Mouse (Mus musculus) kidney, postnatal 10 days (tissue): ENCODE results near the gene Cep295nl.

Experiments used
- DNase-seq: peaks from one replicate; pipeline ENCODE4 v3.0.0; 2021; ENCODE audit warnings: mixed read lengths

Cep295nl gene

DNA sequence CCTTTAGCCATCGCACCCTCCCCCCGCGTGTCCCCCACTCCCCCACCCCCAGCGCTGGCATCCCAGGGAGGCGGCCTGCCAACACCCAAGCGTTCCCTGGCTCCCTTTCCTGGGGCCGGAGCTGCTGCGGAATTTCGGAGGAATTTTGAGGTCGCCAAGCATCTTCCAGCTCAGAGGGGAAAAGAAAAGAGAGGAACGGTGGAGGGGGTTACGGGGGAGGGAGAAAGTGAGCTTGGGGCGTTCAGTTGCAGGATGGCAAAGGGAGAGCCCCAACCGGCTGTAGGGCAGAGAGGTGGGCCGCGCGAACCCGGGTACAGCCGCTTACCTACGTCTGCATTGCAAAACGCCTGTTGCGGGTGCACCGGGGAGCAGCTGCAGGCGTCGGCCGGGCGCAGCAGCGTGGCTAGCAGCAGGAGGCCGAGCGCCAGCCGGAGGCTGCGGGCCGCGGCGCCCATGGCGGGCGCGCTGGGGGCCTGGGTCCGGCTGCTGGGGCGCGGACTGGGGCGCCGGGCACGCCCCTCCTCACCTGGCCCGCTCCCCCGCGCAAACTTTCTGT is 12.4 kb upstream of the Cep295nl start:
- peak; percentile 57 for DNase-seq

DNA sequence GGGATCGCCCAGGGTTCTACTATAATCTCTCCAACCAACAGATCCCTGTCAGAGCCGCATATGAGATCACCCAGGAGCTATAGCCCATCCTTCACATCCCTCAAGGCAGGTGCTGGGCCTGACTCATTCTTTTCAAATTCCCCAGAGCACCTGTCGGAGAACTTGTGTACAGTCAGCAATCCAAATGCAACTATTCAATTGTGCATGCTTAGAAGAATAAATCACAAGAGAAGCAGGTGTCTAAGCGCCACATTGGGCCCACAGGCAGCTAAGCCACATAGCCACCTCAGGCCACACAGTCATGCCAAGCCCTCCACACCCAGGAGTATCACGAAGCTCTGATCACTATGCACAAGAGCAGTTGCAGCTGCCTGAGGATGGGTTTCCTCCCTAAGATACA is 7.2 kb upstream of the Cep295nl start:
- DNase-seq, result no peak

DNA sequence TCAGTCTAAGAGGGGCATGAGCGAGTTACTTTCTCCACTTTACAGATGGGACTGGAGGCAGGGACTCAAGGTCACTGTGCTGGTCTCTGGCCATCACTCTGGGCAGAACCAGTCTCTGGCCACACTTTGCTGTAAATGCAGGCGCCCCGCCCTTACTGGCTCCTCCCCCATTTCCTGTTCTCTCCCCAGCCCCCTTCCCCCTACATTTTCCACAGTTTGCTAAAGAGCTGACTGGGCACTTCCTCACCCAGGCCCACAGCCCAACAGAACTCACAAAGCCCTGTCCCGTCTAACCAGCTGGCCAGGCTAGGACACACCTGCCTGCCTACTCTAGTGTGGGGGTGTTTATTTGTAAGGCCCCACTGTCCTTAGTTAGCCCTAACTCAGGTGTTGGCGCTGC is 6.6 kb upstream of the Cep295nl start:
- DNase-seq, result peak; percentile 83

DNA sequence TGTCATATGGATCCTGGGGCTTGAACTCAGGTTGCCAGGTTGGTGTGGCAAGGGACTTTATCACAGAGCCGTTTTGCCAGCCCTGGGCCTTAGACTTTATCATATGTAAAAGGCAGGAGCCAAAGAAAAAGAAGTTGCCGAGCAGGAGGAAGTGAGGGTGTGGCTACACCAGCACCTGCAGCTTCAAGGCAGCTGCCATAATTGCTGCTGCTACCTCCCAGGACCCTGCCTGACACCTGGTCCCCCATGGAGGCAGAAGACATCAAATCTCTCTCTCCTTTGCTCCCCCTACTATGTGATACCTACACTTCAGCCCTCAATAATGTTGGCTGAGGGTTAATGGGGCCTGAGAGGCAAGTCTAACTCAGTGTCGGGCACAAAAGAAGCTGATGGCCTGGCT is 6.1 kb upstream of the Cep295nl start:
- DNase-seq, result no peak

DNA sequence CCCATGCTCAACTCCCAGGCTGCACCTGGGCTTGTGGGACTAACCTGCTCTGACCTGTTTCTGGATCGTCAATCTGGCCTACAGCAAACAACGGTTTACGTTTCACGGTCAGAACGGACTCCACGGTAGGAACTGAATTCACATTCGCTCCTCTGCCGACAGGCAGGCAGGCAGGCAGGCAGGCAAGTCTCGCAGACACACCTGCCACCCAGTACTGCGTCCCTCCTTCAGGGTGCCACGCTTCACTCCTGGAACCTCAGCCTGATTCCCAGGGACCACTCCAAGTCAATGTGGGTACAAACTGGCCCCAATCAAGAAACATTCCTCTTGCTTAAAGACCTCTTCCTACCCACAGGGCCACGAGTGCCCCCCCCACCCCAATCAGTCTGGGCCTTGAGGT is 5.6 kb upstream of the Cep295nl start:
- no peak for DNase-seq

DNA sequence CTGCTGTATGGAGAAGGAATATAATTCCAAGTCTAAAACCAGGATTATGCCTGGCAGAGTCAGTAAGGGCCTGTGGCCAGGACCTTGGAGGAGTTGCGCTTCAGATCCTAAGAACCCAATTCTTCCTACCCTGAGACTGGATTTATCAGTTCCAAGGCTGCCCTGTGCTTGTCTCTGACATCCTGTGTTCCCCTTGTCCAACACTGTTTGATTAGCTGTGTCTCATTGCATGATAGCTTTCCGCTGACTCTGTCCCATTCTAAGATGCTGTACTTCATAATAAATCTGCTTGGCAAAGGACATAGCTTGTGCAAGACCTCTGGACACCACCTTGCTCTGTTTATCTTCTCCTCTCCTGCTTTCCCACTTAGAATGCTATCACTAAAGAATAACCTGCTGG is 5.1 kb upstream of the Cep295nl start:
- no peak for DNase-seq

DNA sequence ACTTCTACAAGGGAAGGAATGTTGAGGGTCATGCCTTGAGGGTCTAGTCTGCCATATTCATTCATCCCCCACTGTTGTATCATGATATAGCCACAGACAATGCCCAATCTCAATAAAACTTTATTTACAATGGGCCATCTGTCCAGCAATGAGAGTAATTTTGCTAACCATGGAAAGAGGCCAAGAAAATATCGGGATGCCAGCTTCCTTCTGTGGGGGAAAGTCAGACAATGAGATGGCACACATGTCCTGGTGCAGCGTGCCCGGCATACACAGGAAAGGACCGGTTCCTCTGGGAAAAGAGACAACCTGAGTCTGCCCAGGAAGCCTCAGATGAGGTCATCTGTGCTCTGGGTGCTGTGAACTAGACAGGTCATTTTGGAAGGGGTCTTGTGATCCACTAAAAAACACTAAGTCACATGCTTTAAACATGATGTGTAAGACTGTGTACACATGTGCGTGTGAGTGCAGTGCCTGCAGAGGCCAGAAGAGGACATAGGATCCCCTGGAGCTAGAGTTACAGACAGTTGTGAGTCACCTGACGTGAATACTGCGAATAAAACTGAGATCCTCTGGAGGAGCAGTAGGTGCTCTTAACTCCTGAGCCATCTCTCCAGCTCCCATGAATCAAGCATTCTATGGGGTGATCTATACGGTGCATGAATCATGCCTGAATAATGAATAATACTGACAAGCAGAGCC is 4.2 kb upstream of the Cep295nl start:
- no peak for DNase-seq

DNA sequence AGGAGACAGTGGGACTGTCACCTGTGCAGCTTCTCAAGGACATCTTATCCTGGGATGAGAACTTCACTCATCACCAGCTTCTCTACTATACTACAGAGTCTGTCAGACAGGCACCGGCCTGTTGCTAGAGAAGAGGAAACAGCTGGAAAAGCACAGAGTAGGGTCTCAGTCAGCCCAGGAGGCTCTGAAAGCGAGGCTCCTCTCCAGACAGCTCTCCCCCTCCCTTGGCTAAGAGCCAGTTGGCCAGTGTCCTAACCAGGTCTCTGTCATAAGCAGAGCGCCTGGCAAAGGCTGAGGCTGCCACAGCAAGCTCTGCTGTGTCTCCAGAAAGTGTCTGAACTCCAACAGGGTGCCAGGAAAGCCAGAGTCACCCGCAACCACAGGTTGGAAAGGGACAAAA is 3.4 kb upstream of the Cep295nl start:
- peak; percentile 79 for DNase-seq

DNA sequence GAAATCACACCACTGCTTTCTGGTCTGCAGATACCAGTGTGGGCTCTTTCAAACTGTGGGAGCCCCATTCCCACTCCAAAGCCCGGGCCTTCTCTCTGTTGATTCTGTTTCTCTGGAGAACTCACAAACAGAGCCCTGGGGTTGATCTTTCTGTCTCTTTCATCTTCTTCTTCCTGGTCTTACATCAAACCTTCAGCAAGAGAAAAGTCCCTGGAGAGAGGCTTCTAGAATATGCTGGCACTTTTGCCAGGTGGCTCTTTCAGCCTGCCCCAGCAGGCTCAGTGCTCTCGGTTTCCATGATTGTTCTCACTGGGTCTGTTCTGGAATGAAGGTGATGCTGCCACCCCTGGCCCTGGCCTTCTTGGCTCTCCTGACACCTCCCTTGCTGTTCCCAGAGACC is 1.3 kb upstream of the Cep295nl start:
- DNase-seq, result no peak

DNA sequence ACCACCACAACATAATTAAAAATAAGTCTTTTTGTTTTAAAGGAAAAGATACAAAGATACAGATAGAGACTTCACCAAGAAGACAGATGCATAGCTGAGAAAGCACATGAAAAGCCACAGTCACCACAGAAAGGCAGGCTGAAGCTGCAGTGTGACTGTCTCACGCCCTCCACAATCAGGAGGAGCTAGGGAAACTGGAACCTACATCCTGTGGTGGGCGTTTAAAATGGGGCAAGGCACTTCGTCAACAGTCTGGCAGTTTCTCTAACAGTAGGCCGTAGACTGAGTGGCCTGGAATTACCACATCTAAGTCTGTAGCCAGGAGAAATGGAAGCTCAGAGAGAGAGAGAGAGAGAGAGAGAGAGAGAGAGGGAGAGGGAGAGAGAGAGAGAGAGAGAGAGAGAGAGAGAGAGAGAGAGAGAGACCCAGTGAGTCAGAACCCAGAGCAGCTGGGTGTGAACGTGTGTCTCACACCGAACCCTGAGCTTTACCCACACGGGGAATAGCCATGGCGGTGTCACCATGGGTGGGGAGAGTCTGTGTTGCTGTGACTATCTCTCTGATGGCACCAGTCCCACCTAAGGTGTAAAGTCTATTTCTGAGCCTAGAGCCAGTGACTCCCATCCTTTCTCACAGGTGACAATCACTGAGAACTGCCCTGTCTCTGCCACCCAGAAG is 4.7 kb downstream of the Cep295nl start:
- no peak for DNase-seq

DNA sequence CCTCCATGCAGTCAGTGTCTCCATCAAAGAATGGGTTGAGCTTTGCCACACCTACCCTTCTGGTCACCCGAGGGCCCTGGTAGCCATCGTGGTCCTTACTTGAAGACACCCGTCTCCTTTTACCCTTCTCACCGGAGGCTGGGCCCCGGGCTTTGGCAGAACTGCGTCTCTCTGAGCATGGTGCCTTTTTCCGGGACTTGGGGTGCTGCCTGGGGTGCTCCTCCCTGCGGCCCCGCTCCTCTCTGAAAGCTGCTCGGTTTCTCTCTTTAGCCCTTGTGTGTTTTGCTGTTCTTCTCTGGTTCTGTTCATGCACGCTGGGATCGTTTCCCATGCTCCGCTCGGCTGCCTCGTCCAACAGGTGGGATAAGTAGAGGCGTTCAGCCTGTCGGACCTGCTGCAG is 8.9 kb downstream of the Cep295nl start:
- no peak for DNase-seq

DNA sequence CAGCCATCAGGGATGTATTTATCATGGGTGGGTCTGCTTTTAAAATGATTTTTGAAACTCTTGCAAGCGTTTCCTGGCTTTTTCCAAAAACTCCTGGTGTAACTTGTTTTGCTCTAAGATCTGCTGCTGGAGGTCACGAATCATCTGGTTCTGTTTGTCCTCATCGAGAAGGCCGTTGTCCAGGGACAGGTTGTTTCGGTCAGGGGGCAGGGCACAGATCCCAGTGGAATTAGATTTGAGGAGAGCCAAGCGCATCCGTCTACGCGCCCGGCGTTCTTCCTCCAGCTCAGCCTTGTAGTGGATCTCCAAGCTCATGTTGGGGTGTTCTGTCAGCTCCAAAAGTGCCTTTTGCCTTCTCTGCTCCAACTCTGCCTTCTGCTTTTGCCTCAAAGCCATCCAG is 9.9 kb downstream of the Cep295nl start:
- DNase-seq, result no peak

DNA sequence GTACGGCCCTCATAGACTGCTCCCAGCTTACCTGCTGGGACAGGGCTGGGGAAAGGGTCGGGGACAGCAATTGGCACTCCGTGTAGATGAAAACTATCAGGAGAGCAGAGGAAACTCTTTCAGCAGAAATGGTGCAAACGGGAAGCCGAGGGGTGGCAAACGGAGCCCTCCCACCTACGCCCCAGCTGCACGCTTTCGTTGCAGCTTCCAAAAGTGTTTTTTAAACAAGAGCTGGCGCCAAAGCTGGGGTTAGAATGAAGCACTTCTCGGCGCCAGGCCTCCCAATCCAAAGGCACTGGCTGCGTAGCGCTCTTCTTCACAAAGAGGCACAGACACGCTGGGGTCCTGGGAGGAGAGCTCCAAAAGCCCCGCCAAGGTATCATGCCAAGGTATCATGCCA is 11.5 kb downstream of the Cep295nl start:
- no peak for DNase-seq

DNA sequence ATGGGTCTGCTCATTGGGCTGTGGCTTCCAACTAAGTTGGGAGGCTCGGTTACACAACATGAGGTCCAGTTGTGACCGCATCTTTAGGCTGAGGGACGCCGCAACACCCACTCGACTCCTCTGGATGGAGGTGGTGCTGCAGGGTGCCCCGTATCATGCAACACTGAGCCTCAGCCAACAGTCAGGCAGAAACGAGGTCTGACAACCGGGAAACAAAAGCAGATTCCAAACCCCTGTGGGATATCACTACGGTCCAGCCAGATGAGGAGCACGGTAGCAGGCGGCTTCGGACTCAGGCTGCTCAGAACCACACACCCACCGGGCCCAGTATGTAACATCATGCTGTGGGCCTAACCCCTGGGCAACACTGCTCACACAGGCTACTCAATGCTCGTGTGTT is 11.9 kb downstream of the Cep295nl start:
- no peak for DNase-seq

DNA sequence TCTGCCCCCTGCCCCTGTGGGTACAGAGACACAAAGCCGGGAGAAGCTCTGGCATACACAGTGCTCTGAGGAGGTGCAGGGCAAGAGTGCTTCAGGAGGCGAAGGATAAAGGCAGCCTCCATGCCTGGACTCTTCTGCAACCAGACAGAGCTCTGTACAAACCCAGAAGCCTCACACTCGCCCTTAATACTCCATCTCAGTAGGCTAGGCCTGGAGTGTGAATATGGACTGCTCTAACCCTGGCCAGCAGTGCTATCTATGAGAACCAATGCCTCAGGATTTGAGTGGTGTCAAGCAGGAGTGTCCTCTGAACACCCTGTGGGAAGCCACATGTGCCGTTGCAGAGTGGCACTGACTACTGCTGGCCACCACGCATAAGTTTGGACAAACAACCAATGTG is 13.4 kb downstream of the Cep295nl start:
- no peak for DNase-seq

DNA sequence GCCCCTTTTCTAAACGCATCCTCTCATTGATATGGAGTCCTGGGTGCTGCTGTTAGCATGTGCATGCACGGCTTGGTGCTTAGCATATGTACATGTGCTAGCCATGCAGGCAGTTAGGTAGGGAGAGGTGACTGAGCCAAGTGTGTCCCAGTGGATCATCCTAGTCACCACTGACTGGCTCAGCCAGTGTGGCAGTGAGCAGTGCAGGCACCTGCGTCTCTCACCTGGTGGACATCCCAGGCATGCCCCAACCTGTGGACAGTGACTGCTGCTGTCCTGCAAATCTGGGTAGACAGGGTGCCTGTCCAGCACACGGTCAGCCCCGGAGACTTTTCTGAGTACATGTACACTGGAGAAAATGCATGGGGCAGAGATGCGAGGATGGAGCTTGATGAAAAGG is 13.8 kb downstream of the Cep295nl start:
- DNase-seq, result no peak

DNA sequence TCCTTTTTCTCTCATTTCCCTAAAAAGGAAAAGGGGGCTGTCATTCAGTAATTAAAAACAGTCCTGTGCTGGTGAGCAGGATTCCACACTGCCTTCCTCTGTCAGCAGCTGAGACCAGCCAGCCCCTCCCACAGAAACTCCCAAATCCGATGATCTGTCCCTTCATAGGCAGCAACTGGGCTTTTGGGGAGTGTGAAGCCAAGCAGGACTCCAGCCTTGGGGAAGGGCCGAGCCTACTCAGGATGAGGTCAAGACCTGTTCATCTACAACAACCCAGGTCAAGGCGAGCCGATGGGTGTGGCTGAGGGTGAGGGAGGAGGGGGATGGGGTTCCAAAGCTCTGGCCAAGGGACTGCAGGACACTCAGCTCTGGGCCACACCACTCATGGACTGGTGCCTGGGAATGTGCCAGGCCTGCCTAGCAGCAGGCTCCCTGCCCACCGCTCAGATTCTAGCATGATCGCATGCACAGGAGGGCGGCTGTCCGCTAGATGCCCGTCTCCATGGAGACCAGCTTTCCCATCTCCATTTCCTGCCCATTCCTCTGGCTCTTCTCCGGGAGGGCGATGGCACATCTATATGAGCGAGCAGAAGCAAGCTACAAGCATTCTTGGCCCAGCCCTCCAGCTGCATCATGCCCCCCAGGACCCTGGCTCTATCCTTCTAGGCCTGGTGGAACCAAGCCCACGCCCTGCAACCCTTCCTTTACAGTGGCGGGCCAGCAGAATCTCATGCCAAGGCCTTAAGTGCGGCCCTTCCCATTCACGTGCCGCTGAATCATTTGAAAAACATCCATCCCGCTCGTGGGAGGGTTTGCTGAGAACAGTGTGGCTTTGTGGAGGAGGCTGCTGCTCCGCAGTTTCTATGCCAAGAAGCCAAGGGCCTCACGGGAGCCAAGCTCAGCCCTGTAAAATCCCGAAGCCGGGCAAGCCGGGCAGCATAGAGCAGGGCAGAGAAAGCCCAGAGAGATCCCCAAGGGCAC is 15.0 kb downstream of the Cep295nl start:
- peak; percentile 48 for DNase-seq

DNA sequence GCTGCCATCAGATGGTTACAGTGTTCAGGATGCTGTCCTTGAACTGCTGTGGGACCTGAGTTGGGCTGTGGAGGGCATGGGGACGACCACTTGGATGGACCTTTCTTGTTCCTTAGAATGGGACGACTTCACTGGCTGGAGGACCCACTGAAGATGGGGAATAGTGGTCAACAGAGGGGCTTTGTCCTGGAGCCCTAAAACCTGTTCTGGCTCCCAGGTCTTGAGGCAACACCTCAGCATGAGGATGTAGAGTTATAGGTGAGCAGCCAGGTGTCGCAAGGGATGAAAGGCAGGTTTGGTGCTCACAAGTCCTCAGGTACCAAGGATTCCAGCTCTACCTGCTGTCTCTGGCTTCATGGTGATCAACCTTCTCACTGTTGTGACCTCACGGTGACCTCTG is 15.8 kb downstream of the Cep295nl start:
- no peak for DNase-seq

DNA sequence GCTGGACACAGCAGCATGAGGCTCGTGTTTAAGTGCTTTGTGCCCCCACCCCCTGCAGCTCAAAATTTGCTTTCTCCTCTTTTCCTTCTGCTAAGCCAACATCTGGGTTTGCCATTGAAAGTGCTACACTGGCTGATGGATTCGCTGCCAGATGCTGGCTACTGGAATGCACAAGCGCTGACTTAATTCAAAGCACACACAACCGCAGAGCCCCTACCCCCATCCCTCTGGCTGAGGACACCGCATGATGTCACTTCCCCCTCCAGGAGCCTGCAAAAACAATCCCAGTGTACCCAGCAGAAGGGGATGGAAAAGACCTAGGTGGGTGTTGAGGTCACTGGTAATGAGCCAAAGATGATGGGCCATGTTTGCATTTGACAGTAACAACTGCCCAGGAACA is 17.8 kb downstream of the Cep295nl start:
- DNase-seq, result no peak

DNA sequence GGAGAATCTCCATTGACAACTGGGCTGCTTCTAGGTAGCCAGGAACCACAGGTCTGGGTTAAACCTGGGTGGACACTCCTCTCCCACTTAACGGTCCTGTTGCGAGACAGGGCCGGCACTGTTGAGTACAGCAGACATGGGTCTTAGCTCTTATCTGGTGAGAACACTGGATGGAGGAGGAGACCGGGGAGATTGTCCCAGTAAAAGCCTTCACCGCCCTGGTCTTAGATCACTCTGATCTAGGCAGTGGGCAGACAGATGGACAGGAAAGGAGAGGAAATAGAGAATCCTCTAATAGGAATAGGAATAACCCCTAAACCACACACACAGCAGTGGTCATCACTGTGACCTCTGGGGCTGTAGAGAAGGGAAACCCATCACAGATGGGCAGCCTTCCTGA is 18.3 kb downstream of the Cep295nl start:
- no peak for DNase-seq

DNA sequence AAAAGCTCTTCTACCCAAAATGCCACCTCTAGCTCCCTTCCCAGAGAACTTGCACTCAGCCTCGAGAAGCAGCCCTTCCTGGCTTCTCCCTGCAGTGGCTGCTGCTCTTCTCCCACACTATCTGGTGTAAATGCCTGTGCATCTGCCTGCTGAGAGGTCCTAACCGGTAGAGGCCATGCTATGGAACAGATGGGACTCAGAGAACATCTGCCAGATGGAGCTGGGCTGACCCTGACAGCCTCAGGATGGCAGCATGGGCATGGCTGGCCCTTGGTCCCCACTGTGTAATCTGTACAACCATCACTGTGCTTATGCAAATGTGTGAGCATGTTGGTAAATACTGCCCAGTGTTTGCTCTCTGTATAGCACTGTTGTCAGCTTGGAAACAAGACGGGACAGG is 19.7 kb downstream of the Cep295nl start:
- DNase-seq, result no peak

DNA sequence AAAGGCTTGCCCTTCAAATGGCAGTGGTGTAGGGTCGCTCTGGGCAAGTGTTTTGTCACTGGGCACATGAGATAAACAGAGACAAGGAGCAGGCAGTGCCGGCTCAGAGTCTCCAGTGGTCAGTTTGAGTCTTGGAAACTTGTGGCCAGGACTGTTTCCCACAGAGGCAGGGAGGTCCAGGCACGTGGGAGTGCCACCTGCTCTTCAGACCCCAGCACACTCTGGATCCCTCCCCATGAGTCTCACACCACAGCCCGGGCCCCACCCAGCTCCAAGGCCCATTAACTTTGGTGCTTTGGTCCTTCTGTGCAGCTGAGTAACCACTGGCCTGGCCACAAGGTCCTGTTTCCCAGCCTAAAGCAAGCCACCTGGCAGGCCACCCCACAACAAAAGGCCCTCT is 20.3 kb downstream of the Cep295nl start:
- DNase-seq, result no peak

DNA sequence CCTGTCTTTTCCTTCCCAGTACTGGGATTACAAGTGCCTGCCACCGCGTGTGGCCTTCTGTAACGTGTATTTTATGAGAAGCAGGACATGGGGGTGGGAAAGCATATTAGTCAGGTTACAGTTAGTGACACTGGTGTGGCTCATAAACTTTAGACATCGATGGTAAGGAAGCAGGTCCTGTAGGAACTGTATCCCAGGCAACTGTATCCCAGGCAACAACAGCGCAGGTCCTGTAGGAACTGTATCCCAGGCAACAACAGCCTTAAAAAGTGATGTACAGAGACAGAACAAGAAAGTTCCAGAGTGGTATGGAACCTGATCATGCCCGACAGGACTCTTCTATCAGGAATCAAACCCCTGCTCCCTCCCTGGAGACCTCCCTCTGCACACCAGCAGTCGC is 20.8 kb downstream of the Cep295nl start:
- no peak for DNase-seq
